Mouse (Mus musculus) liver (tissue): Measurements from ENCODE around the gene Misp.

Source experiments
- DNase-seq: peaks from one replicate; pipeline ENCODE4 v3.0.0-alpha.2; 2020; ENCODE audit warnings: mixed read lengths

Misp gene

GRCm38 (mm10) chr10:79856280-79856679, 35.5 kb downstream of the Misp start:
- DNase-seq = no peak

DNA sequence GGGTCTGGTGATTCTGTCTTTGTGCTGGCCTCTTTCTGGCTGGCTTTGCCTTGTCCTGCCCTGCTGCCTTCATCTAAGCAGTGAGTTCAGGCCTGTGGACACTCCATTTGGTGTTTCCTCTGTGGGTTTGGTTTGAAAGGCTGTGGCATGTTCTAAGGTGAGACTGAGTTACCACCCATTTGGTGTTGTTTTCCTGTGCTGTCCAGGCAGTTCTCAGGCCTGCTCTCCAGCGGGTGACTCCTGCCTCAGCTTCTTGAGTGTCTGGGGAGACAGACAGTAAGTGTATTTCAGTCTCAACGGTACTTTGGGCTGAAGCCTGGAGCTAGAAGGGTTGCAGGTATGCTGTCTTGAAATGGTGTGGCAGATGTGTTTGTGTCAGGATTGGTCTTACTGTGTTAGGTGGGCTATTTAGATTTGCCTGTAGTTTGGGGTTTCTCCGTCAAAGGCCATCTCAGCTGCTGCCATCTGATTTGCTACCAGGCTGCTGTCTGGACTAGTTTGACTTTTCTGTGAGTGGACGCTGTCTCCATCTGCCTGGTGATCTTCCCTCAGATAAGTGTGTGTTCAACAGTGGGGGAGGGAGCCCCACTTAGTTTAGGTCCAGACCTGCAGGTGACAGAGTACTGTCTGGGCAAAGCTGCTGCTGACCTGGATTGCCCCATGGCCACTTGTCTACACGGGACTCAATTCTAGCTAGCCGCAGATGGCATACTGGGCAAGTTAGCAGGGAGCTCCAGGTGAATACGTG, 36.1 kb downstream of the Misp start:
- DNase-seq = no peak

- DNase-seq = peak; percentile 68
These were observed 36.6 kb downstream of the Misp start for GRCm38 (mm10) chr10:79857452-79857811.

DNA sequence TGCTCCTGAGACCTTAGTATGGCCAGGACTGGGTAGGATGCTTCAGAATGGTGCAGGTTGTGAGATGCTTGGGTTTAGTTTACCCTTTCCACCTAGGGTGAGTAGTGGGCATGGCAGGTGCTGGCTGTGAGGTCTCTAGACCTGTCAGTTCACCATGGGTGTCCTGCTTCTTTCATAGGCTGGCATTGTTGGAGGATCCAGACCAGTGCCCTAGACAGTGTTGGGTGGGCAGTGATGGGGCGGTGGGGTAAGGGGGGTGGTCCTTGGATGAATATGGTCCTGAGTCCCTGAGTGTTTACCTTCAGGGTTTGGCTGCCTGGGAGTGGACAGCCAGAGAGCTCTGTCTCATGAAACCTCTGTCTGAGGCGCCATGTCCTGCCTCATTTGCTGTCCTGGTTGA, 37.1 kb downstream of the Misp start:
- DNase-seq = no peak

- peak; percentile 51 for DNase-seq
These were observed 37.8 kb downstream of the Misp start for GRCm38 (mm10) chr10:79858416-79859074.

- DNase-seq = no peak
These were observed 38.3 kb downstream of the Misp start for GRCm38 (mm10) chr10:79859116-79859515.

DNA sequence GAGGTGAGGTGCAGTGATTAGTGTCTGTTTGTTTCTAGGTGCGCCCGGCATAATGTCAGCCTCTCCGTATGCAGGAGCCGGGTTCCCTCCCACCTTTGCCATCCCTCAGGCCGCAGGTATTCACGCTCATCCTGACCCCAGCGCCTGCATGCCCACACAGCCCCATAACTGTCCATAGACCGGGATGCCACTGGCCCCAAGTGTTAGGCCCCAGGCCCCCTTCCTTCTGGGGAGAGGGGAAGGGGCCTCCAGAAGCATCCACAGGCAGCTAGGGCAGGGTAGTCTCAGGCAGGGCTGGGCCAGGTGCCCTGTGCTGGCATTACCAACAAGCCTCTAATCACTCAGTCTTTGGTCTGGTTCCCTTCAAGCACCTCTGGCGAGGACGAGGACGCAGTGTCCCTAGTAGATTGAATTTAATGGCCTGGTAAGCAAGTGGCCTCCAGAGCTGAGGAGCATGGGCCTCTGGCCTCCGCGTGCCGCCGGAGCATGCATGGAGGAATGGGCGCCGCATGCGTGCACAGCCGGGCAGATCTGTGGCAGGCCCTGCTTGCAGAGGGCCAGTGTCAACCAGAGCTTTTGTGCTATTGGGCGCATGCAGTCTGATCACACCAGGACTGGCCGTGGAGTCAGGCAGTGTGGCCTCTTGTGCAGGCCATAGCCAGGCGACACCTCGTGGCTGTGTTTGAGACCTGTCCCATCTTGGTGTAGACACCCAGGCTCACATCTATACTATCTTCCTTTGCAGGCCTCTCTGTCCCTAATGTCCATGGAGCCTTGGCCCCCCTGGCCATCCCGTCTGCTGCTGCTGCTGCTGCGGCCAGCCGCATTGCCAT, 39.5 kb downstream of the Misp start:
- DNase-seq = no peak

DNA sequence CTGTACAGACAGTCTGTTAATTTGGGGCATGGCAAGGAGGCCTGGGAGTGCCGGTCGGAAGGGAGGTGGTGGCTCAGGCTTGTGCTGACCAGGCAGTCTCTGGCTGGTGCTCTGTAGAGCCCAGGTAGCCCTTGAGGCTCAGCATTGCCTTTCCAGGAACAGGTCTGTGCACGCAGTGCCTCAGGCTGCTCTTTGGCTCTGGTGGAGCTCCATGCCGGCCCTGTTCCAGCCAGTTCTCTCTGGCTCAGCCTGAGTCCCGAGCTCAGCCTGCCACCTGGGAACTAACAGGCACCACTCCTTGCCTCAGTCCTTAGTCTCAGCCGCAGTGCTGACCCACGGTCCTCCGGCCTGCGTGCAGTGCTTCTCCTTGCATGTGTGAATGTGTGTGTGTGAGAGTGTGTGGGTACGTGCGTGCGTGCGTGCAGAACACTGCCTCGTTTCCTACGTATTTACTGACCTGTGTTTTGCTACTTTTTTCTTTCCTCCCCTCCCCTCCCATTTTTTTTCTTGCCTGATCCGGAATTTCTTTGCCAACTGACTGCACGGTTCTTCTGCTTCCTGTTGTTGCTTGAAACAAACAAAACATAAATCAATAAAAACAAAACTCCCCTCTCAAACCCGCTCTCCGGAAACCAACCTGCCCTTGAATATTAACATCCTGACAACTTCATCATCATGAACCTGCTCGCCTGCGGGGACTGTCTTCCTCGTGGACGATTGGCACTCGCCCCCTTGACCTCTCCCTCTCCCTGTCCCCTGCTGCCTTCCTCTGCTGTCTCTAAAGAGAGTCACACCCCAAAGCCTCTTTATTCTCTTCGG, 40.6 kb downstream of the Misp start:
- DNase-seq = no peak

DNA sequence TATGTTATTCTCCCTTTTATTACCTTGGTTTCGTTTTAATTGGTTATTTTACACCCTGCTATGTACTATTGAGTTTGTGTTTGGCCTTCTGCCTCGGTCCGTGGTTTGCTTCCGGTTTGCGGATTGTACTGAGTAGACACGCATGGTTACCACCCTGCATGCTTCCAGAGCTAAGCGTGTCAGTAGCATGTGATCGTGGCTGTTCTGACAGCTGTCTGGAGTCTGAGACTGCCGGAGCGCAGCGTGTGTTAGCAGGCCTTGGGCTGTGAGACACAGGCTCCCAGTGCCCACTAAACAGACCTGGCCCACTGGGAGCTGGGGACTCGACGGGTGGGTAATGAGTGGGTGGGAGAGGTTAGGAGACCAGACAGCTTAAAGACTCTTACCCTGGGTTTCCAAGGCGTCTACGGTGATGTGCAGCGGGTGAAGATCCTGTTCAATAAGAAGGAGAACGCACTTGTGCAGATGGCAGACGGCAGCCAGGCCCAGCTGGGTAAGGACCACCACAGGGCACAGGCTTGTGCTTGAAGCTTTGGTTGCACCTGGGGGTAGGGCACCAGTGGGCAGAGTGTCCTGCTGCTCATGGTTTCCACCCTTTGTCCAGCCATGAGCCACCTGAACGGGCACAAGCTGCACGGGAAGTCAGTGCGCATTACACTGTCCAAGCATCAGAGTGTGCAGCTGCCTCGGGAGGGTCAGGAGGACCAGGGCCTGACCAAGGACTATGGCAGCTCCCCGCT, 41.4 kb downstream of the Misp start:
- no peak for DNase-seq

DNA sequence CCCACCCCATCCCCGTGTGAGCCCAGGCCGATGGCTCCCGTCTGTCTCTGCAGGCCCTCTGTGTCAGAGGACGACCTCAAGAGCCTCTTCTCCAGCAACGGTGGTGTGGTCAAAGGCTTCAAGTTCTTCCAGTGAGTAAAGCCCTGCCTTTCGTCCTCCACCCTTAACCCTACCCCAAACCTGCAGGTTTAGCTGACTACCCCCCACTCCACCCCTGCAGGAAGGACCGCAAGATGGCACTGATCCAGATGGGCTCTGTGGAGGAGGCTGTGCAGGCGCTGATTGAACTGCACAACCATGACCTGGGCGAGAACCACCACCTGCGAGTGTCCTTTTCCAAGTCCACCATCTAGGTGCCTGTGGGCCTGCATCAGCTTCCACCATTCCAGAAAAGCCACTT, 42.1 kb downstream of the Misp start:
- DNase-seq = no peak

DNA sequence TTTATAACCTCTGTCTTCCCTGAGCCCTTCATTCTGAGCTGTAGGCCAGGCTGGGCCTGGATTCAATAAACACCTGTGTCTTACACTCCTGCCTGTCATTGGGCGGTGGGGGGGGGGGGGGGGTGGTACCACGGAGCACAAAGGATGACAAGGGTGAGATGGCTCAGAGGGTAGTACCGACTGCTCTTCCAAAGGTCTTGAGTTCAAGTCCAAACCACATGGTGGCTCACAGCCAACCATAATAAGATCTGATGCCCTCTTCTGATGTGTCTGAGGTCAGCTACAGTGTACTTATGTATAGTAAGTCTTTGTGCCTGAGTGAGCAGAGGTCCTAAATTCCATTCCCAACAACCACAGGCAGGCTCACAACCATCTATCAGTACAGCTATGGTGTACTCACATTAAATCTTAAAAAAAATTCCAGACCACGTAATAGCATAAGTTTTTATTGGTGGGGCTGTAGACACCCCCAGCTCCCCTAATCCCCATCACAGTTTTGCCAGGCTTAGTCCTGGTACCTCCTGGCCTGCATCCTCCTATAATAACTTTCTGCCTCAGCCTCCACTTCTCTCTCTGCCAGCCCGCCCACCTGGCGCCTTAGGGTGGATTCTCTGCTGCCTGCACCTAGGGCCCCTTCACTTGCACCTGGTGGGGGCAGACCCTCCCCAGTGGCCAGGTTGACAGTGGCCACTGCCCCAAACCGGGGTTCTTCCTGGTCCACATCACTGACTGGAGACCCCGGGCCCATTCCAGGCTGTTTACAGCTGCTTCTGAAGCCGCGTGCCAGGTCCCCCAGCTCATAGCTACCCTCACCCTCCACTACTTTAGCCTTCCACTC, 43.8 kb downstream of the Misp start:
- DNase-seq = no peak

DNA sequence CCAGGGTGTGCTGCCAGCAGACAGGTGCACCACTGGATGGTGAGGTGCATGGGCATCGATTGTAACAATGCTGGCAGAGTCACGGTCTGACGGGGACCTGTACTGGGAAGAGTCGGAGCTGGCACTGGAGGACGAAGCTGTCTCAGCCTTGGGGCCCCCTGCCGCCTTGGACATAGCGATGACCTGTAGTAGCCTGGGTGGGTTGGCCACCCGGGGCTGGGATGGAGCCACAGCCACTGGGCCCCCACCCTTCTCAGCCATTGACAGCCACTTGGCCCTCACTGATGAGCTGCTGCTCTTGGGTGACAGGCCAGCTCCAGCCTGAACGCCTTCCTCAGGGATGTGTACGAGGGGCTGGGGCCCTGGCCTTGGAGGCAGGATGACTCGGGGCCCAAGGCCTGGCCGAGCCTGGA, 44.4 kb downstream of the Misp start:
- no peak for DNase-seq

- DNase-seq = no peak
These were observed 45.1 kb downstream of the Misp start for GRCm38 (mm10) chr10:79865801-79866295.

- no peak for DNase-seq
These were observed 45.8 kb downstream of the Misp start for GRCm38 (mm10) chr10:79866601-79867000.

DNA sequence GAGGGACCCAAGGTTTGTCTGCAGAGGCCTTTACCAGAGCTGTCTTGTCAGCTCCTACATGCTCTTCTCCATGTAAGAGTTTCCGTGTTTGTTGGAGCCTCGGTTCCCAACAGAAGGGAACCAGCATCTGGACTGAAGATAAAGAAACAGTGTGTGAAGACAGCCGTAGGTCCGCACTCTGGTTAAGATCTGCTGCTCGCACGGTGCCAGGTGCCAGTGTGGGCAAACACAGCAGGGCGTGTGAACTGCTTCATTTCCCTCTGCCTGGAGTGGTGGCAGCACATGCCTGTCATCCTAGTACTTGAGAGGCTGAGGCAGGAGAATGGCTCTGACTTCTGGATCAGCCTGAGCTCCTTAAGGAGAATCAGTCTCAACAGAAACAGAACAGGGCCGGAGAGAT, 51.1 kb downstream of the Misp start:
- no peak for DNase-seq

DNA sequence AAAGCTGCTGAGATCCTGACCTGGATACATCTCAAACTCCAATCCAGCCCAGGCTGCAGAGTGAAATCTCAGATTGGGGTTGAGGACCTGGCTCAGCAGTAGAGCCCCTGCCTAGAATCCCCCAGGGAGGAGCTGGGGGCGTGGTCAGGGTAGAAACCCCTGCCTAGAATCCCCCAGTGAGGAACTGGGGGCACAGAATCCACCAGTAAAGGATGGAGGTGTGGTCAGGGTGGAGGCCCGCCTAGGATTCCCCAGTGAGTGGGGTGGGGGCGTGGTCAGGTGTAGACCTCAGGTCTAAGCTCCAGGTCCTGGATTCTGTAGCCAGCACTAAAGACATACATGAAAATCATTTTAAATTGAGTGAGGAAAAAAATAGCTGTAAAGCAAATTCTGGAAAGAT, 52.1 kb downstream of the Misp start:
- DNase-seq = no peak

- DNase-seq = no peak
These were observed 52.5 kb downstream of the Misp start for GRCm38 (mm10) chr10:79873313-79873712.

- DNase-seq = no peak
These were observed 53.0 kb downstream of the Misp start for GRCm38 (mm10) chr10:79873715-79874289.

- DNase-seq = peak; percentile 52
These were observed 53.6 kb downstream of the Misp start, which contains the start of the genes Prtn3 and Plppr3 for GRCm38 (mm10) chr10:79874290-79874862. Prtn3 (plus strand) TSS chr10:79874476. Plppr3 (minus strand) TSS chr10:79874634.

DNA sequence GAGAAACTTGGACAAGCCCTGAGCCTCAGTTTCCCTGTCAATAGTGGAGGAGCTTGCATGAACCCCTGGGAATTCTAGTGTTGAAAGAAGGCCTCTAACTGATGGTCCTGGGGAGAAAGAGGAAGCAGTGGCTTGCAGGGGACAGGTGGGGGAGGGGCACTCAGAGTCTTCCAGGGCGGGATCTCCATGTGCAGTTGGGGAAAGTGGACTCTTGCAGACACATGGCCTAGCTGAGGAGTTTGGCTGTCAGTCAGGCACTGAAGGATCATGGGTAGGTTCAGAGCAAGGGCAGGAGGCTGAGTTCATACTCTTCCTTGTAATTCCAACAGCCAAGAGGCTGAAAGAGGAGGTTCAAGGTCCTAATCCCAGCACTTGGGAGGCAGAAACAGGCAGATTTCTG, 56.4 kb downstream of the Misp start:
- peak; percentile 59 for DNase-seq
